In the genomic region with DNA sequence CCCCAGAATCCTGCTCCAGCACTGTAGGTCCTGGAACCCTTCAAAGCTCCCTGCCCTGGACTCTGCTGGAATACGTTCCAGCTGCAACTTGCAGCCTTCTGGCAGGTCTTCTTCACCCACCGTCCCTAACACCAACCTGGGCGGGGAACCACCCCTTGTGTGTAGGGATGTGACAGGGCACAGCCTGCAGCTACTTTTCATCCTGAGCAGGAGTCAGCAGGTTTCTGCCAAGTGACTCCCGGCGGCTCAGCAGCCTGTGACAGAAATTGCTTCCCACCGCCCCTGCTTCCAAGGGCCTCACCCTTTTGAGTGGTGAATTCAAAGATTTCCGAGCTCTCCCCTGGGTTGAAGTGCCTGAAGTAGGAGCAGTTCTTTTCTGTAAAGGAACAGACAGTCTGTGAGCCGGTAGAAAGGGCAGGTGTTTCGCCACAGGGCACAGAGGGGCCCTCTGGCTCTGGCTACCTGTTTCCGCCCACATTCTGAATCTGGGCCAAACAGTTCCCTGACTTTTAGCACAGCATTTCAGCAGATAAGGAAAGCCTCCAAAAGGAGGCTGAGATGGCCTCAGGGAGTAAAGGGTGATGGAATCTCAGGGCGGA, we compare ENCODE assay signal across 15 mouse cellular contexts. TPM values are rescaled to one million over a fixed set of nuclear protein-coding genes. Genes with fewer than 3 reads are reported as not detected.
DNase-seq lines count a peak whose midpoint lies in the region; ATAC-seq and TF ChIP-seq lines count a peak whose summit lies in the region.
"Had no signal": no experiment of that assay in that cellular context is flagged by ENCODE, and none has a peak within 500 bp of the region (broad histone marks: within the 10 kb centered on the region; RNA-seq: fewer than 3 reads in every experiment).

No protein-coding gene starts in this region.

- H3K9ac ChIP-seq in liver, adult 2 months (ENCODE audit: low read depth, low read length), result no peak overlapping the region
- no peak overlapping the region for H3K9ac ChIP-seq in liver, embryonic 11.5 days (ENCODE audit: low read depth, low read length)
- H3K9ac ChIP-seq in forebrain, postnatal 0 days, result no peak overlapping the region
- H3K9ac ChIP-seq: heart, embryonic 12.5 days; limb, embryonic 15.5 days; midbrain, embryonic 12.5 days had no signal

- no peaks in the 10 kb centered on the region for H3K9me3 ChIP-seq in liver, embryonic 11.5 days (ENCODE audit: control insufficient read depth, low read length)
- H3K9me3 ChIP-seq in forebrain, postnatal 0 days (ENCODE audit: low read length), result no peaks in the 10 kb centered on the region
- H3K9me3 ChIP-seq: forebrain, embryonic 10.5 days; heart, embryonic 12.5 days; limb, embryonic 15.5 days; midbrain, embryonic 12.5 days had no signal

- no peak overlapping the region for H3K4me2 ChIP-seq in liver, embryonic 11.5 days
- H3K4me2 ChIP-seq in forebrain, postnatal 0 days (ENCODE audit: low read depth), result no peak overlapping the region
- H3K4me2 ChIP-seq: heart, embryonic 12.5 days; limb, embryonic 15.5 days; midbrain, embryonic 12.5 days had no signal

- no peak overlapping the region for H3K27ac ChIP-seq in liver, adult 2 months (replicated peaks; ENCODE audit: insufficient read depth, low read depth, low read length)
- H3K27ac ChIP-seq in liver, embryonic 11.5 days (ENCODE audit: low read depth, low read length), result no peak overlapping the region
- no peak overlapping the region for H3K27ac ChIP-seq in forebrain, postnatal 0 days (ENCODE audit: low read depth, low read length)
- H3K27ac ChIP-seq: forebrain, embryonic 10.5 days; limb, embryonic 15.5 days; midbrain, embryonic 12.5 days had no signal

- WGBS in liver, adult 2 months, result 36% methylated on average over 11 of the region's 11 CpGs
- 75% methylated on average over 11 of the region's 11 CpGs for WGBS in liver, embryonic 11.5 days
- 70% methylated on average over 11 of the region's 11 CpGs for WGBS in forebrain, postnatal 0 days

- ATAC-seq in liver, embryonic 11.5 days (replicated peaks; ENCODE audit: low FRiP score), result no peak
- no peak for ATAC-seq in forebrain, postnatal 0 days
- no peak for ATAC-seq in erythroblast, adult 5-6 weeks (replicated peaks; ENCODE audit: low FRiP score, poor library complexity, severe bottlenecking)

- no peaks in the 10 kb centered on the region; the same call in 1 of the 2 replicates for H3K4me1 ChIP-seq in liver, adult 2 months (ENCODE audit: control insufficient read depth, insufficient read depth, low read length)
- H3K4me1 ChIP-seq in liver, embryonic 11.5 days (replicated peaks; ENCODE audit: control insufficient read depth, insufficient read depth, low read length), result no peaks in the 10 kb centered on the region
- no peaks in the 10 kb centered on the region for H3K4me1 ChIP-seq in forebrain, postnatal 0 days (ENCODE audit: insufficient read depth)

- H3K4me3 ChIP-seq in liver, adult 2 months (ENCODE audit: insufficient read depth, low read depth, low read length), result no peak overlapping the region
- H3K4me3 ChIP-seq in liver, embryonic 11.5 days (ENCODE audit: low read depth, low read length), result no peak overlapping the region
- no peak overlapping the region for H3K4me3 ChIP-seq in forebrain, postnatal 0 days (ENCODE audit: low read depth, low read length)
- H3K4me3 ChIP-seq: forebrain, embryonic 10.5 days; heart, embryonic 12.5 days; limb, embryonic 15.5 days; midbrain, embryonic 12.5 days had no signal

- TF ChIP-seq POLR2A in liver, adult 2 months (IDR thresholded peaks at IDR 0.05; ENCODE audit: extremely low read depth, insufficient read depth, low read length), result no peak

- DNase-seq in liver, adult 2 months (ENCODE audit: extremely low read depth, low read depth, low spot score), result peak; percentile 61
- no peak for DNase-seq in liver, embryonic 11.5 days (ENCODE audit: low spot score)
- DNase-seq in cerebellum, adult 11-12 months, result peak; percentile 69
- DNase-seq in cerebellum, postnatal 36 days, result peak; percentile 53 to 60
- DNase-seq in lung, postnatal 10 days, result peak; percentile 45
- DNase-seq in forebrain, postnatal 0 days, result no peak
- no peak for DNase-seq in urinary bladder, adult 2 months (ENCODE audit: low spot score)
- DNase-seq: layer of hippocampus, postnatal 36 days; thymus, postnatal 25 days had no signal

- no peaks in the 10 kb centered on the region for H3K36me3 ChIP-seq in liver, adult 2 months (ENCODE audit: control insufficient read depth, insufficient read depth, low read length)
- H3K36me3 ChIP-seq in liver, embryonic 11.5 days (ENCODE audit: control insufficient read depth, insufficient read depth, low read length), result no peaks in the 10 kb centered on the region
- no peaks in the 10 kb centered on the region for H3K36me3 ChIP-seq in forebrain, postnatal 0 days (ENCODE audit: insufficient read depth)
- H3K36me3 ChIP-seq: forebrain, embryonic 10.5 days; heart, embryonic 12.5 days; limb, embryonic 15.5 days; midbrain, embryonic 12.5 days had no signal

- no peaks in the 10 kb centered on the region for H3K27me3 ChIP-seq in liver, adult 2 months (ENCODE audit: control insufficient read depth, insufficient read depth, low read length)
- H3K27me3 ChIP-seq in liver, embryonic 11.5 days (replicated peaks; ENCODE audit: control insufficient read depth, insufficient read depth, low read length), result peaks cover 22% of the 10 kb centered on the region
- H3K27me3 ChIP-seq in forebrain, postnatal 0 days (ENCODE audit: insufficient read depth, low read length), result no peaks in the 10 kb centered on the region
- H3K27me3 ChIP-seq: limb, embryonic 15.5 days had no signal

- H3K79me2 ChIP-seq in liver, adult 2 months (ENCODE audit: control insufficient read depth, insufficient read depth, low read length), result no peaks in the 10 kb centered on the region

- no peak for TF ChIP-seq CTCF in liver, adult 2 months (IDR thresholded peaks at IDR 0.05; ENCODE audit: low read depth, low read length)
- no peak for TF ChIP-seq CTCF in forebrain, postnatal 0 days (IDR thresholded peaks at IDR 0.05; ENCODE audit: low read depth)

RNA-seq across cellular contexts. Expression of a gene that starts 10.7 kb away (rescaled TPM):
- total RNA-seq in liver, adult 2 months (2014; rRNA removed), result not detected in 2 replicates
- polyA plus RNA-seq in liver, adult 2 months (2012; rRNA removed), result 0.09 TPM in 1 of 2 replicates, not detected in the other
- not detected in 2 replicates for polyA plus RNA-seq in liver, embryonic 11.5 days (2014; fragmentation: Nextera tagmentation; extraction: Ambion mirVana)
- total RNA-seq in forebrain, postnatal 0 days (2014; rRNA removed), result 1.4 and 2.1 TPM in 2 replicates
- polyA plus RNA-seq in forebrain, postnatal 0 days (2015; fragmentation: Nextera tagmentation; extraction: Ambion mirVana), result 1.1 and 1.3 TPM in 2 replicates
- not detected in 2 replicates for total RNA-seq in erythroblast, adult 5-6 weeks (2015; ENCODE audit: low replicate concordance)
- not detected in 2 replicates for total RNA-seq in erythroblast, adult 5-6 weeks (2017; ENCODE audit: low replicate concordance)
- polyA plus RNA-seq in urinary bladder, adult 2 months (2012; rRNA removed), result 0.06 TPM in 2 replicates
- total RNA-seq: layer of hippocampus, postnatal 36 days had no signal
- polyA plus RNA-seq: forebrain, embryonic 10.5 days; heart, embryonic 12.5 days; intestine, embryonic 14.5 days had no signal

Comparison
In these comparisons a context has a peak if more than half of its experiments do, and no peak if none do; other contexts are left out.
1. DNase-seq: peak in liver, adult 2 months (single experiment), cerebellum, adult 11-12 months (single experiment), cerebellum, postnatal 36 days (2 of 2) and lung, postnatal 10 days (single experiment); none in liver, embryonic 11.5 days (single experiment), forebrain, postnatal 0 days (single experiment) and urinary bladder, adult 2 months (single experiment).